Mouse (Mus musculus) olfactory bulb, adult 2 months (tissue): ENCODE results near the gene Icam2.

Experiments used
- CTCF ChIP-seq: fragments of 200-500 bp; IDR thresholded peaks from 2 replicates; pipeline ENCODE4 v1.5.1; 2012; ENCODE audit warnings: low read depth, mild to moderate bottlenecking, low read length, moderate library complexity; ENCODE audit not compliant: insufficient read depth
- POLR2A ChIP-seq: fragments of 200-500 bp; IDR thresholded peaks from 2 replicates; pipeline ENCODE4 v1.6.1; 2012; ENCODE audit warnings: mild to moderate bottlenecking, low read depth, low read length, moderate library complexity; ENCODE audit not compliant: insufficient read depth

- TF ChIP-seq POLR2A (no peak), CTCF (no peak)
Measured at GRCm38 (mm10) chr11:106393331-106393616, 5.4 kb upstream of the Icam2 start.
